Mouse (Mus musculus) E14TG2a.4 (cell line): Measurements from ENCODE around the gene Tfb1m.

Experiments
- H3K27me3 ChIP-seq: 2 replicates; pipeline ENCODE4 v1.6.1; 2014; ENCODE audit warnings: low read length, control low read depth; ENCODE audit not compliant: insufficient read depth
- H3K36me3 ChIP-seq: 2 replicates; pipeline ENCODE4 v1.6.1; 2014; ENCODE audit warnings: low read length, control low read depth; ENCODE audit not compliant: insufficient read depth
- H3K4me1 ChIP-seq: replicated peaks from 2 replicates; pipeline ENCODE4 v1.6.1; 2014; ENCODE audit warnings: low read depth, low read length, control low read depth
- H3K4me3 ChIP-seq: replicated peaks from 2 replicates; pipeline ENCODE4 v1.5.1; 2014; ENCODE audit warnings: mild to moderate bottlenecking, low read length
- H3K9me3 ChIP-seq: 2 replicates; pipeline ENCODE4 v1.6.1; 2014; ENCODE audit warnings: low read length, control low read depth
- CTCF ChIP-seq: conservative IDR thresholded peaks from 2 replicates; pipeline ENCODE4 v1.5.1; 2014; ENCODE audit warnings: low read length
- NANOG ChIP-seq: IDR thresholded peaks from 2 replicates; pipeline ENCODE4 v1.6.1; 2014; ENCODE audit warnings: borderline replicate concordance, low read length, mixed read lengths
- POU5F1 ChIP-seq: IDR thresholded peaks from 2 replicates; pipeline ENCODE4 v1.6.1; 2014; ENCODE audit warnings: low read length, borderline replicate concordance

Gene Tfb1m

GRCm38 (mm10) chr17:3558356-3558870 is 832 bp upstream of the Tfb1m start:
- no peak for TF ChIP-seq CTCF
- TF ChIP-seq NANOG = no peak
- TF ChIP-seq POU5F1 = no peak
- Histone ChIP-seq H3K27me3 (no peaks in the 10 kb centered on the region), H3K4me1 (peaks cover 28% of the 10 kb centered on the region), H3K36me3 (peaks cover 15% of the 10 kb centered on the region), H3K9me3 (no peaks in the 10 kb centered on the region), H3K4me3 (peak overlapping the region; percentile 86)

DNA sequence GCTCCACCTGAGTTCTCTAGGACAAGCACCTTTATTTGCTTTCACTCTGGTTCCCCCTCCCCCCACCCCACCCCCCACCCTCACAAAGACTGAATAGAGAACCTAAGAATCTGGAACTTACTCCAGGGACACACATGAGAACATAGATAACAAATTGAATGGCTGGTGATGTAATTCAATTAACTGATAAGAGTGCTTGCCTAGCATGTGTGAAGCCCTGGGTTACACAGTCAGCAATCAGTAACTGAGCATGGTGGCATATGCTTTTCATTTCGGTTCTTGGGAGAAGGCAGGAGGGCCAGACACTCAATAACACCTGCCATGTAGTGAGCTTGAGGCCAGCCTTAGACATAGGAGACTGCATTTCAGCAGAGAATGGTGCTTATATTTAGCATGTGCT is 1.3 kb downstream of the Tfb1m start:
- no peaks in the 10 kb centered on the region for H3K27me3 ChIP-seq
- peak overlapping the region; percentile 86 for H3K4me3 ChIP-seq
- peaks cover 22% of the 10 kb centered on the region for H3K36me3 ChIP-seq
- no peak for TF ChIP-seq POU5F1
- TF ChIP-seq CTCF = no peak
- no peak for TF ChIP-seq NANOG
- H3K4me1 ChIP-seq = peaks cover 41% of the 10 kb centered on the region
- H3K9me3 ChIP-seq = no peaks in the 10 kb centered on the region

DNA sequence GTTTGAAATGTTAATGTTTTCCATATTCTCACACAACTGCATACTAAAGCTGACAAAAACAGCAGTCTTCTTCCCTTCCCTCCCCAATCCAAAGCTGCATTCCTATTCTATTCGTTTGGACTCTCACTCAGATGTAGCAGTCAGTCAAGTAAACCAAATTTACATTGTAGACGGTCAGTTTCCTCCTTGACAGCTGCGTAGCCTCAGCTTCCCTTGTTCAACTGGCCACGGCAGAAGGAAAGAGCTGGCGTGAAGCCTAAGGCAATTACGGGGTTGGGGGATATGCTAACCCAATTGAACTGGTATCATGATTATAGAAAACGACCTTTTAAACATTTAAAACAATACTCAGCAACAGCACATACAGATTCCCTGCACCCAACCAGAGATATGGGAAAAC is 9.9 kb downstream of the Tfb1m start:
- H3K4me3 ChIP-seq = no peak overlapping the region
- TF ChIP-seq NANOG (no peak), POU5F1 (no peak), CTCF (no peak)
- no peaks in the 10 kb centered on the region for H3K27me3 ChIP-seq
- H3K36me3 ChIP-seq = peaks cover 38% of the 10 kb centered on the region
- no peaks in the 10 kb centered on the region for H3K9me3 ChIP-seq
- peaks cover 25% of the 10 kb centered on the region for H3K4me1 ChIP-seq

DNA sequence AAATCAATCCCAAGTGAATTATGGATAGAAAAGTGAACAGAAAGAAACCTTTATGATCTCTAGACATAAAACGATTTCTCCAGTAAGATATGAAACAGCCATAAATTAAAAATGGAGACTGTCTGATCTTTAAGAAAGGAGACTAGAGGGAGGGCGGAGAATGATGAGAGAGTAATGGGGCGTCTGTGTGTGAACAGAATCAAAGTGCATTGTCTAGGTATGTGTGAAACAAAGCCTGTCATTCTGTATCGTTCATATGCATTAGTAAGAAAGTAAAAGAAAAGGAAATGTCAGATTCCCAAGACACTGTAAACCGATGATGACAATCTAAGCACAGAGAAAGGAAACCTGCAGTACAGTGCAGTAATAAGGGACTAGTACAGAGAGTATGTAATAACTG is 16.5 kb downstream of the Tfb1m start:
- Histone ChIP-seq H3K36me3 (peaks cover 53% of the 10 kb centered on the region), H3K27me3 (no peaks in the 10 kb centered on the region), H3K9me3 (no peaks in the 10 kb centered on the region), H3K4me1 (no peaks in the 10 kb centered on the region), H3K4me3 (no peak overlapping the region)
- TF ChIP-seq CTCF (no peak), POU5F1 (no peak), NANOG (no peak)

- H3K36me3 ChIP-seq = peaks cover 55% of the 10 kb centered on the region
- no peaks in the 10 kb centered on the region for H3K9me3 ChIP-seq
- no peaks in the 10 kb centered on the region for H3K27me3 ChIP-seq
- H3K4me1 ChIP-seq = no peaks in the 10 kb centered on the region
- H3K4me3 ChIP-seq = no peak overlapping the region
- TF ChIP-seq NANOG (no peak), CTCF (no peak), POU5F1 (no peak)
These were observed 17.3 kb downstream of the Tfb1m start for GRCm38 (mm10) chr17:3540304-3540703.

GRCm38 (mm10) chr17:3533425-3533824 is 24.2 kb downstream of the Tfb1m start:
- Histone ChIP-seq H3K9me3 (no peaks in the 10 kb centered on the region), H3K4me3 (no peak overlapping the region), H3K4me1 (peaks cover 29% of the 10 kb centered on the region), H3K27me3 (no peaks in the 10 kb centered on the region), H3K36me3 (peaks cover 39% of the 10 kb centered on the region)
- TF ChIP-seq CTCF = peak; percentile 66
- TF ChIP-seq POU5F1 = no peak
- no peak for TF ChIP-seq NANOG

DNA sequence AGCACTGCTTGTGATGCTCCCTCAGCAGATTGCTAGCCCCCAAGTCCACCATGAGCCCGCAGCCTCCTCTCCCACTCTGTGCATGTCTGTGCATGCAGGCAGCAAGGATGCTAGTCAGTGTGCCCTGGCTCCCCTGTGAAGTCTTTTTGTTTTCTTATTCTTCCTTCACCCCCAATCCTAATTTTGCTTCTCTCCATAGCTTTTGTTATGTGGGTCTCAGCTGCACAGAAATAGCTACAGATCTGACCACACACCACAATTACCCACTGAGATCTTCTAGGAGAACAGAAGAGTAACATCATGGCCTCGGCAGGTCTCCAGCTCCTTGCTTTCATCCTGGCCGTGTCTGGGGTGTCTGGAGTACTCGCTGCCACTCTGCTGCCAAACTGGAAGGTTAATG is 25.3 kb downstream of the Tfb1m start, which contains the start of gene Cldn20:
Gene Cldn20, plus strand, starts transcription at position 301 of the 400 bp plus-strand sequence.
- TF ChIP-seq CTCF = no peak
- TF ChIP-seq NANOG = no peak
- Histone ChIP-seq H3K9me3 (no peaks in the 10 kb centered on the region), H3K4me3 (no peak within 1 kb of the TSS), H3K27me3 (no peaks in the 10 kb centered on the region), H3K36me3 (peaks cover 38% of the 10 kb centered on the region), H3K4me1 (peaks cover 29% of the 10 kb centered on the region)

DNA sequence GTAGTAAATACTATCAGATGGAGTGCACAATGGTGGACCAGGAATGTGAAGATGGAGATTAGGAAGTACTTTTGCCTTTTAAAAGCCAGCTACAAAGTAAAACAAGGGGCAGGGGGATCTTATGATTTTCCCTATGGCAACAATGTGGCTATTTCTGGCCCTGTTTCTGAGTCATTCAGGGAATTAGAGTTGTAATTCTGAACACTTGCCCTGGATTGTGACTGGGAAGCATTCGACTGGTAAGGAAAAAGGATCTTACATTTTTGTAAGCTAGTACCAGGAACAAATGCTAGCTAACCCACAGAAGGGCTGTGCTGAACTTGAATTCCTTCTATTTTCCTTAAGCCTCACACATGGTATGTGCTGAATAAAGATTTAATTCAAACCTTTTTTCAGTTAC is 25.9 kb downstream of the Tfb1m start:
- Histone ChIP-seq H3K36me3 (peaks cover 41% of the 10 kb centered on the region), H3K9me3 (no peaks in the 10 kb centered on the region), H3K4me1 (peaks cover 29% of the 10 kb centered on the region), H3K27me3 (no peaks in the 10 kb centered on the region), H3K4me3 (no peak overlapping the region)
- TF ChIP-seq NANOG (no peak), CTCF (no peak), POU5F1 (no peak)

DNA sequence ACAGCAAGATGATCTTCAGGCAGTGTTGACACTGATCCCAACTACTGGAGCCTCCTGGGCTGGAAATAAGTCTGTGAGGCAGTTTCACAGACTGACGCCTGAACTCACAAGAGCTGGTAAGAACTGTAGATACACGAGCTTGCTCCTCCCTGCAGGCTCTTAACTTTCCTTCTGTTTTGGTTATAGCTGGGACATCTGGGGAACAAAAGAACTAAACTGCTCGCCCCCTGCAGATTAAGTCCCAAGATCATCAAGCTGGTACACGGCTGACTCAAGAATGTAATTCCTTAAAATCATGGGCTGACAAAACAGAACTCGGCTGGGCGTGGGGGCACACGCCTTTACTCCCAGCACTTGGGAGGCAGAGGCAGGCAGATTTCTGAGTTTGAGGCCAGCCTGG is 27.0 kb downstream of the Tfb1m start:
- Histone ChIP-seq H3K4me1 (peaks cover 29% of the 10 kb centered on the region), H3K4me3 (no peak overlapping the region), H3K36me3 (peaks cover 43% of the 10 kb centered on the region), H3K27me3 (no peaks in the 10 kb centered on the region), H3K9me3 (no peaks in the 10 kb centered on the region)
- TF ChIP-seq CTCF (no peak), NANOG (peak; percentile 91; the same call in 1 of the 2 replicates)
